Mouse (Mus musculus) G1E-ER4 (cell line): ENCODE measurements around the gene Ankrd54. TPM values are rescaled to one million over a fixed set of nuclear protein-coding genes. Genes with fewer than 3 reads are reported as not detected.

Source experiments
- GATA1 ChIP-seq: IDR thresholded peaks from one replicate; pipeline ENCODE4 v1.8.0; 2012; ENCODE audit warnings: low read length, inconsistent platforms
- polyA plus RNA-seq: library from polyadenylated mRNA; stranded (reverse); fragments of >175 nt; gene quantifications from 2 replicates; pipeline ENCODE4 v1.2.3, GENCODE M21; 2012

Ankrd54 gene
- 37.5 and 64.4 TPM in 2 replicates for polyA plus RNA-seq

GRCm38 (mm10) chr15:79062376-79063159 is at the start of gene Ankrd54:
Ankrd54 (minus strand) TSS chr15:79062893.
- TF ChIP-seq GATA1, result no peak

- no peak for TF ChIP-seq GATA1
Observed at GRCm38 (mm10) chr15:79111774-79112173, 49.1 kb upstream of the Ankrd54 start.

- TF ChIP-seq GATA1, result no peak
Observed at GRCm38 (mm10) chr15:79110528-79110927, 47.8 kb upstream of the Ankrd54 start.

GRCm38 (mm10) chr15:79110031-79110430 is 47.3 kb upstream of the Ankrd54 start:
- TF ChIP-seq GATA1, result no peak

GRCm38 (mm10) chr15:79109321-79109934 is 46.7 kb upstream of the Ankrd54 start:
- no peak for TF ChIP-seq GATA1

GRCm38 (mm10) chr15:79108421-79109320 is 46.0 kb upstream of the Ankrd54 start, which contains the start of gene Micall1:
Micall1 (plus strand) TSS chr15:79108898.
- TF ChIP-seq GATA1, result no peak

- no peak for TF ChIP-seq GATA1
Observed at GRCm38 (mm10) chr15:79107966-79108365, 45.3 kb upstream of the Ankrd54 start.

GRCm38 (mm10) chr15:79105804-79106203 is 43.1 kb upstream of the Ankrd54 start:
- no peak for TF ChIP-seq GATA1

- no peak for TF ChIP-seq GATA1
Observed at GRCm38 (mm10) chr15:79103264-79103663, 40.6 kb upstream of the Ankrd54 start.

- no peak for TF ChIP-seq GATA1
Observed at GRCm38 (mm10) chr15:79101531-79101930, 38.8 kb upstream of the Ankrd54 start.

- TF ChIP-seq GATA1, result no peak
Observed at GRCm38 (mm10) chr15:79100391-79100790, 37.7 kb upstream of the Ankrd54 start.

GRCm38 (mm10) chr15:79099456-79099855 is 36.8 kb upstream of the Ankrd54 start:
- TF ChIP-seq GATA1, result no peak

GRCm38 (mm10) chr15:79098868-79099267 is 36.2 kb upstream of the Ankrd54 start:
- TF ChIP-seq GATA1, result no peak

GRCm38 (mm10) chr15:79098220-79098619 is 35.5 kb upstream of the Ankrd54 start:
- TF ChIP-seq GATA1, result no peak

GRCm38 (mm10) chr15:79097611-79098025 is 34.9 kb upstream of the Ankrd54 start:
- TF ChIP-seq GATA1, result no peak

- TF ChIP-seq GATA1, result no peak
Observed at GRCm38 (mm10) chr15:79097135-79097534, 34.4 kb upstream of the Ankrd54 start.
